Mouse (Mus musculus) forebrain, embryonic 11.5 days (tissue): Measurements from ENCODE around the gene Proca1. TPM values are rescaled to one million over a fixed set of nuclear protein-coding genes. Genes with fewer than 3 reads are reported as not detected.

Experiments
- ATAC-seq: fragments of 200-750 bp; cut with Nextera tagmentation; replicated peaks from 2 replicates; pipeline ENCODE4 v1.8.0; 2017; ENCODE audit warnings: moderate TSS enrichment; ENCODE audit not compliant: low FRiP score
- DNase-seq: peaks from one replicate; pipeline ENCODE4 v3.0.0-alpha.2; 2017; ENCODE audit warnings: low spot score
- H3K27ac ChIP-seq: fragments of 300-500 bp; sonication (generic); 2 replicates; pipeline ENCODE4 v1.5.1; 2014; ENCODE audit warnings: low read depth, low read length
- H3K27me3 ChIP-seq: fragments of 300-500 bp; sonication (generic); 2 replicates; pipeline ENCODE4 v1.6.1; 2014; ENCODE audit warnings: mild to moderate bottlenecking, low read length, mixed read lengths; ENCODE audit not compliant: control insufficient read depth, insufficient read depth
- H3K36me3 ChIP-seq: fragments of 300-500 bp; sonication (generic); 2 replicates; pipeline ENCODE4 v1.6.1; 2014; ENCODE audit warnings: mild to moderate bottlenecking, low read length, moderate library complexity, mixed read lengths; ENCODE audit not compliant: control insufficient read depth, insufficient read depth
- H3K4me1 ChIP-seq: fragments of 300-500 bp; sonication (generic); replicated peaks from 2 replicates; pipeline ENCODE4 v1.6.1; 2014; ENCODE audit warnings: low read length, mixed read lengths; ENCODE audit not compliant: control insufficient read depth, insufficient read depth
- H3K4me2 ChIP-seq: fragments of 300-500 bp; sonication (generic); 2 replicates; pipeline ENCODE4 v1.6.1; 2014; ENCODE audit warnings: low read depth, mild to moderate bottlenecking, low read length, moderate library complexity, mixed read lengths; ENCODE audit not compliant: severe bottlenecking
- H3K4me3 ChIP-seq: fragments of 300-500 bp; sonication (generic); 2 replicates; pipeline ENCODE4 v1.5.1; 2014; ENCODE audit warnings: low read depth, low read length
- H3K9ac ChIP-seq: fragments of 300-500 bp; sonication (generic); 2 replicates; pipeline ENCODE4 v1.6.1; 2014; ENCODE audit warnings: low read length
- H3K9me3 ChIP-seq: fragments of 300-500 bp; sonication (generic); 2 replicates; pipeline ENCODE4 v1.6.1; 2016; ENCODE audit warnings: low read length, mixed read lengths; ENCODE audit not compliant: control insufficient read depth
- WGBS: fragments of 180-500 bp; shearing (Covaris S2); extraction: QIAGEN DNeasy Blood & Tissue Kit; methylation state at CpG from one replicate; pipeline ENCODE4 v1.1.7; 2014; 5-methylcytosine and 5-hydroxymethylcytosine counted together
- polyA plus RNA-seq: library from polyadenylated mRNA; unstranded; fragments of >200 nt; fragmentation: Nextera tagmentation; extraction: Ambion mirVana; gene quantifications from 2 replicates; pipeline ENCODE4 v1.2.1, GENCODE M21; 2014

Proca1 gene
- 1.4 and 1.6 TPM in 2 replicates for polyA plus RNA-seq

DNA sequence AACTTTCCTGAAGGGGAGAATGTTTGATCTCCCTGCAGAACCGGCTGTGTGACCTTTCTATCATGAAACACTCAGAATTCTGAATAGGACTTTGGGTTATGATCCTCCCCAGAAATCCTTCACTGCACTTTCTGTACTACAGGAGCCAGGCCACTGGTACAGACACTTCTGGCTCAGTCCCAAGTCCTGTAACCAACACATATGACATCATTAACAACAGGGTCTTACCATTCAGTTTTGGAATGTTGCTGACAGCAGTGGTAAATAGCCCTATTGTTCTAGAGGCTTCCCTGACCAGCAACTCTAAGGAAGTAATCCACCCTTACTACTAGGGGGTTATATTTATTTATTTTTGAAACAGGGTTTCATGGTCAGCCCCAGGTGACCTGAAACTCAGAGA lies at the start of gene Proca1:
Gene Proca1 (plus strand): TSS at position 280 of the 400 bp plus-strand sequence.
- ATAC-seq (no peak), DNase-seq (no peak)
- WGBS = 74% methylated on average over 1 of the region's 1 CpGs
- peaks cover 5% of the 10 kb centered on the region for H3K36me3 ChIP-seq
- H3K9ac ChIP-seq = no peak within 1 kb of the TSS
- H3K4me3 ChIP-seq = peak within 1 kb of the TSS; percentile 35; the same call in 1 of the 2 replicates
- no peaks in the 10 kb centered on the region for H3K27me3 ChIP-seq
- no peak within 1 kb of the TSS for H3K27ac ChIP-seq
- peaks cover 14% of the 10 kb centered on the region; the same call in 1 of the 2 replicates for H3K4me1 ChIP-seq
- no peaks in the 10 kb centered on the region for H3K9me3 ChIP-seq
- no peak within 1 kb of the TSS for H3K4me2 ChIP-seq

DNA sequence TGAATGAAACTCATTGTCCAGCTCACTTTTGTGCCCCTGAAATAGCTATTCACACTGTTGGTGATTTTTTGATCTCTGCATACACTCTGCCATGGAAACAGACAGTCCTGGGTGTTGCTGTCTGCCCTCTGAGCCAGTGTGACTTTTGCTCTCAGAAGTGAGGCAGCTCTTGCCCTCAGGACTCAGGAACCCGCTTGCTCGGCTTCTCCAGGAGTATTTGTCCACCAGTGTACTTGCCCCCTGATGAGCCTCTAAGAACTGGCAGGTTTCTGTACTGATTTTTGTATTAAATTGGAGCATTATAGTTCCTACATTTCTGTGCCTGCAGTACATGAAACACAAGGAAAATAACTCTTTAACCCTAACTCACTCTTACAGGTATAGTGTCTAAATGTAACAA lies 49.7 kb upstream of the Proca1 start:
- Histone ChIP-seq H3K4me2 (no peak overlapping the region), H3K9me3 (no peaks in the 10 kb centered on the region), H3K9ac (no peak overlapping the region), H3K4me1 (no peaks in the 10 kb centered on the region), H3K36me3 (peaks cover 9% of the 10 kb centered on the region), H3K4me3 (no peak overlapping the region), H3K27me3 (no peaks in the 10 kb centered on the region), H3K27ac (no peak overlapping the region)
- 83% methylated on average over 2 of the region's 2 CpGs for WGBS
- DNase-seq (no peak), ATAC-seq (no peak)

- no peak overlapping the region for H3K4me3 ChIP-seq
- H3K36me3 ChIP-seq = peaks cover 12% of the 10 kb centered on the region
- DNase-seq = no peak
- H3K27ac ChIP-seq = no peak overlapping the region
- no peaks in the 10 kb centered on the region for H3K27me3 ChIP-seq
- ATAC-seq = no peak
- H3K4me1 ChIP-seq = no peaks in the 10 kb centered on the region
- H3K4me2 ChIP-seq = no peak overlapping the region
- 90% methylated on average over 5 of the region's 5 CpGs for WGBS
- H3K9ac ChIP-seq = no peak overlapping the region
- no peaks in the 10 kb centered on the region for H3K9me3 ChIP-seq
Observed at GRCm38 (mm10) chr11:78146168-78146567, 47.0 kb upstream of the Proca1 start.

- WGBS = 90% methylated on average over 6 of the region's 6 CpGs
- H3K27me3 ChIP-seq = no peaks in the 10 kb centered on the region
- no peaks in the 10 kb centered on the region for H3K4me1 ChIP-seq
- no peak overlapping the region for H3K9ac ChIP-seq
- ATAC-seq = no peak
- H3K4me2 ChIP-seq = no peak overlapping the region
- H3K9me3 ChIP-seq = no peaks in the 10 kb centered on the region
- DNase-seq = no peak
- H3K4me3 ChIP-seq = no peak overlapping the region
- H3K36me3 ChIP-seq = peaks cover 12% of the 10 kb centered on the region
- no peak overlapping the region for H3K27ac ChIP-seq
Observed at GRCm38 (mm10) chr11:78146707-78147543, 46.3 kb upstream of the Proca1 start.

DNA sequence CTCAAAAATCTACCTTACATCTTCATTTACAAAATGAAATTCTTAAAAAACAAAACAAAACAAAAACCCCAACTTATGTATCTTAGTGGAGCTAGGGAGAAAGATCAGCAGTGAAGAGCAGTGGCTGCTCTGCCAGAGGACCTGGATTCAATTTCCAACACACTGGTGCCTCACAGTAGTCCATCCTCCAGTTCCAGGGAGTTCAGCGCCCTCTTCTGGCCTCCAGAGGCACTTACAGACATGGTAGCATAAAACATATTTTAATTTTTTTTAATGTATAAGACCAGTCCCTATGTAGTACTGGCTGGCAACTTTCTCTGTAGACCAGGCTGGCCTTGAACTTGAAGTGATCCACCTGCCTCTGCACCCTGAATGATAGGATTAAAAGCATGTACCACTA lies 42.0 kb upstream of the Proca1 start:
- Histone ChIP-seq H3K27ac (no peak overlapping the region), H3K9me3 (no peaks in the 10 kb centered on the region), H3K27me3 (no peaks in the 10 kb centered on the region), H3K9ac (no peak overlapping the region), H3K4me3 (no peak overlapping the region), H3K36me3 (peaks cover 8% of the 10 kb centered on the region; the same call in 1 of the 2 replicates), H3K4me1 (no peaks in the 10 kb centered on the region), H3K4me2 (no peak overlapping the region)
- no peak for ATAC-seq
- no peak for DNase-seq
- WGBS = 28% methylated on average over 1 of the region's 1 CpGs

DNA sequence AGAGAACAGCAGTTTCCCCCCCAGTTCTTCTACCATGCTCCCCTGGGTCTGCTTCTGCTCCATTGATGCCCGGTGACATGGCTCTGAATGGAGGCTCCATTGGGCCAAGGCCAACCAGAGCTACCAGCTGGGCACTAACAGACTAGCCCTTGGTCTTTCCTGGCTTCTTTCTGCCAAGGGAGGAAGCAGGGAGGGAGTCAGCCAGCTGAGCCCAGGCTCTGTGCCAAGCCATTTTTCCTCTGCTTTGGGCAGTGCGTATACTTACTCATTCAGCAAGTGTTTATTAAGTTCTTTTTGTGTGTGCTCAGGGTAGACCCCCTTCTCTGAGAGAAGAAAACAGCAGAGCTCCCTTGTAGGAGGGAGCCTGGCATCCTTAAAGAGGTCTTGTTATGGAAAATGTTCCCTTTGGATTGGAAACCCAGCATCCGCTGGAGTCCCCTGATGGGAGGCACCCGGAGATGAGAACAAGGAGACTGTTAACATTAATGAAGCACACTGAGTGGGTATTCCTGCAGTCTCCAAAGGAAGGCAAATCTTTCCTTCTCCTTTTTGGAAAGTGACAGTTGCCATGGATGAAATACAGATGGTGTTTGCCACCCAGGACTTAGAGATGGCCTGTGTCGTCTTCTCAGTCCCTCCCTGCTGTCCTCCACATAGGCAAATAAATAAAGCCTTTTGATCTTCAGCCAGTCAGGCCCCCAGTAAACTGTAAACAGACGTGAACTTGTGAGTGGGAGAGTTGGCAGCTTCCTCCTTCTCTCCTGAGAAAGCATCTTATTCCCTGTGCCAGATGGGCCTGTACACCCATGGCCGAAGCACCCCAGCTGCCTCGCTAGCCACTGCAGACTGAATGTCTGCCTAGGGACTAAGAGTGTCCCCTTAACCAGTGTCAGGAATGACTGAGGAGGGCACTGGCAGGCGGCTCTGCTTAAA lies 40.6 kb upstream of the Proca1 start:
- no peak for DNase-seq
- H3K27ac ChIP-seq = no peak overlapping the region
- H3K9me3 ChIP-seq = no peaks in the 10 kb centered on the region
- WGBS = 84% methylated on average over 9 of the region's 9 CpGs
- H3K4me2 ChIP-seq = no peak overlapping the region
- no peak for ATAC-seq
- no peak overlapping the region for H3K9ac ChIP-seq
- no peak overlapping the region for H3K4me3 ChIP-seq
- H3K4me1 ChIP-seq = no peaks in the 10 kb centered on the region
- no peaks in the 10 kb centered on the region for H3K27me3 ChIP-seq
- peaks cover 8% of the 10 kb centered on the region; the same call in 1 of the 2 replicates for H3K36me3 ChIP-seq

- Histone ChIP-seq H3K4me1 (no peaks in the 10 kb centered on the region), H3K36me3 (peaks cover 15% of the 10 kb centered on the region), H3K4me2 (no peak overlapping the region), H3K9ac (no peak overlapping the region), H3K9me3 (no peaks in the 10 kb centered on the region), H3K27me3 (no peaks in the 10 kb centered on the region), H3K27ac (no peak overlapping the region), H3K4me3 (no peak overlapping the region)
- DNase-seq = no peak
- WGBS = 92% methylated on average over 13 of the region's 13 CpGs
- ATAC-seq = 0 out of 2 replicates have a peak, but pooled peaks have one; percentile 27
Observed at GRCm38 (mm10) chr11:78153778-78154177, 39.4 kb upstream of the Proca1 start.

DNA sequence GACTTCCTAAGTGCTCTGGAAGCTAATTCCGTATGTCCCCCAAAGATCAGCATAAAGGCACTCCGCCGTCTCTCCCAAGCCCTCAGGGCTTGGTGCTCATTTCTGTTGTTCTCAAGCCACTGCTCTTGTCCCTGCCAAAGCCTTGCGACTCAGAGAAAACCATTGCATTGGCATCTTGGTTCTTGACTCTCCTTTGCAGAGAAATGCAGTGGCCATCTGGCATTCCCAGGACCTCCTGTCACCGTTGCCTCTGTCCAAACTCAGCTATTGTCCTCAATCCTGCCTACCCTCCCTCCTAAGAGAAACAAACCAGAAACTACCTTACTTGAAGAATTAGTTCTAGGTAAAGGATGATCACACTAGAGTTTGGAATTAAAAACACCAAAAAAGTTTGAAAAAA lies 37.5 kb upstream of the Proca1 start:
- H3K27ac ChIP-seq = peak overlapping the region; percentile 7; the same call in 1 of the 2 replicates
- WGBS = 70% methylated on average over 5 of the region's 5 CpGs
- H3K4me1 ChIP-seq = 0 out of 2 replicates have a peak, but pooled peaks cover 2% of the 10 kb centered on the region
- ATAC-seq (no peak), DNase-seq (no peak)
- no peak overlapping the region for H3K4me3 ChIP-seq
- no peaks in the 10 kb centered on the region for H3K27me3 ChIP-seq
- H3K4me2 ChIP-seq = no peak overlapping the region
- no peaks in the 10 kb centered on the region for H3K9me3 ChIP-seq
- no peak overlapping the region for H3K9ac ChIP-seq
- H3K36me3 ChIP-seq = peaks cover 23% of the 10 kb centered on the region
